Mouse (Mus musculus) testis, adult 2 months (tissue): ENCODE data around the gene Cyp2b10.
"Not testable (repeated sequence)": the region's sequence is repeated elsewhere in the genome, so short reads cannot be mapped to it uniquely, and the experiment has no call there.

ENCODE experiments used
- CTCF ChIP-seq: fragments of 200-500 bp; IDR thresholded peaks from 2 replicates; pipeline ENCODE4 v1.5.1; 2012; ENCODE audit warnings: low read depth, mild to moderate bottlenecking, inconsistent platforms, low read length, moderate library complexity; ENCODE audit not compliant: control insufficient read depth, insufficient read depth, insufficient replicate concordance
- POLR2A ChIP-seq: fragments of 200-500 bp; IDR thresholded peaks from 2 replicates; pipeline ENCODE4 v1.6.1; 2012; ENCODE audit warnings: low read depth, mild to moderate bottlenecking, inconsistent platforms, low read length, moderate library complexity; ENCODE audit not compliant: control insufficient read depth

- TF ChIP-seq CTCF, POLR2A: not testable (repeated sequence)
Measured at GRCm38 (mm10) chr7:25917271-25917670, 19.9 kb downstream of the Cyp2b10 start.
